Mouse (Mus musculus) embryonic stem cell, embryonic (primary cell): ENCODE measurements around the gene Il5.

ENCODE experiments used
- CTCF ChIA-PET, 4 experiments: fragments of 300-600 bp in 2 of 4; fragments of 350-600 bp in 2 of 4; sonication (Branson Sonifier 250); formaldehyde crosslinking; loops; one replicate each; lab custom pipeline; 2022; ENCODE audit warnings: inconsistent platforms in 2 of 4; lab: Charles Lee
- POLR2A ChIA-PET, 4 experiments: fragments of 300-600 bp in 2 of 4; fragments of 350-600 bp in 2 of 4; sonication (Branson Sonifier 250); formaldehyde crosslinking; loops; one replicate each; lab custom pipeline; 2022; ENCODE audit warnings: antibody characterized with exemption in 4 of 4, inconsistent platforms in 1 of 4; lab: Charles Lee

Gene Il5

GRCm38 (mm10) chr11:53734970-53735681 is 14.5 kb downstream of the Il5 start:
- CTCF ChIA-PET, result interaction anchor here (0.6 to 4.5 kb wide), 86 partner anchors 9 to 1106 kb away, joined by 3 to 41 read pairs (median 4); partner anchors contain the start of genes Gdf9 (in 2 of the 4), Gm12216 (in 2 of the 4), Gm9837 (in 2 of the 4) and Rad50 (in 2 of the 4)
- POLR2A ChIA-PET, result interaction anchor here in 3 of 4 experiments (0.5 to 1.8 kb wide), 12 partner anchors 9 to 702 kb away, joined by 3 to 11 read pairs (median 4); partner anchors contain the start of genes Rad50 (in 2 of the 3), Gm9837 (in 1 of the 3), Irf1 (in 1 of the 3) and Kif3a (in 1 of the 3)

GRCm38 (mm10) chr11:53735682-53736245 is 15.2 kb downstream of the Il5 start:
- ChIA-PET POLR2A (interaction anchor here in 3 of 4 experiments (0.6 to 1.8 kb wide), 10 partner anchors 8 to 702 kb away, joined by 3 to 11 read pairs (median 4); partner anchors contain the start of genes Rad50 (in 2 of the 3), Gm9837 (in 1 of the 3), Irf1 (in 1 of the 3) and Kif3a (in 1 of the 3)), CTCF (interaction anchor here (0.5 to 4.5 kb wide), 91 partner anchors 8 to 1107 kb away, joined by 3 to 41 read pairs (median 4); partner anchors contain the start of genes Gdf9 (in 2 of the 4), Gm12216 (in 2 of the 4), Irf1 (in 2 of the 4) and Rad50 (in 2 of the 4))

- ChIA-PET POLR2A (interaction anchor here in 3 of 4 experiments (0.6 to 1.3 kb wide), 14 partner anchors 22 to 317 kb away, joined by 3 to 7 read pairs (median 3); partner anchors contain the start of genes Rad50 (in 2 of the 3), Irf1 (in 1 of the 3) and Slc22a21 (in 1 of the 3)), CTCF (interaction anchor here (0.5 to 4.5 kb wide), 123 partner anchors 9 to 907 kb away, joined by 3 to 50 read pairs (median 4); partner anchors contain the start of genes Gm9837 (in 4 of the 4), Gm12216 (in 3 of the 4), Irf1 (in 2 of the 4) and Rad50 (in 2 of the 4))
Observed at GRCm38 (mm10) chr11:53736771-53737572, 16.4 kb downstream of the Il5 start.

GRCm38 (mm10) chr11:53737573-53737946 is 17.0 kb downstream of the Il5 start:
- ChIA-PET CTCF (interaction anchor here (0.6 to 4.5 kb wide), 115 partner anchors 9 to 557 kb away, joined by 3 to 50 read pairs (median 4); partner anchors contain the start of genes Gm9837 (in 4 of the 4), Gm12216 (in 3 of the 4), Irf1 (in 2 of the 4) and Rad50 (in 2 of the 4)), POLR2A (interaction anchor here in 3 of 4 experiments (0.6 to 1.3 kb wide), 13 partner anchors 21 to 243 kb away, joined by 3 to 7 read pairs (median 3); partner anchors contain the start of genes Rad50 (in 2 of the 3), Irf1 (in 1 of the 3) and Slc22a21 (in 1 of the 3))

- POLR2A ChIA-PET, result interaction anchor here in 2 of 4 experiments (0.9 to 1.2 kb wide), 7 partner anchors 19 to 116 kb away, joined by 3 to 5 read pairs (median 3); partner anchors contain the start of genes Gm12216 (in 1 of the 2) and Rad50 (in 1 of the 2)
- CTCF ChIA-PET, result interaction anchor here in 3 of 4 experiments (0.8 to 3.4 kb wide), 6 partner anchors 14 to 312 kb away, joined by 3 to 15 read pairs (median 6); no protein-coding TSS in a partner anchor
Observed at GRCm38 (mm10) chr11:53742353-53742752, 21.8 kb downstream of the Il5 start.

GRCm38 (mm10) chr11:53745260-53745659 is 24.7 kb downstream of the Il5 start:
- CTCF ChIA-PET, result interaction anchor here in 2 of 4 experiments (1.4 to 3.4 kb wide), 2 partner anchors 12 to 104 kb away, joined by 3 to 15 read pairs; no protein-coding TSS in a partner anchor
- POLR2A ChIA-PET, result interaction anchor here in 2 of 4 experiments (0.7 to 2.1 kb wide), 2 partner anchors 11 to 18 kb away, joined by 3 to 13 read pairs; no protein-coding TSS in a partner anchor

- CTCF ChIA-PET, result no interaction called here
- POLR2A ChIA-PET, result interaction anchor here in 1 of 4 experiments (0.6 kb wide), 1 partner anchor 32 kb away, joined by 5 read pairs; no protein-coding TSS in a partner anchor
Observed at GRCm38 (mm10) chr11:53747985-53748384, 27.4 kb downstream of the Il5 start.

GRCm38 (mm10) chr11:53748614-53749013 is 28.0 kb downstream of the Il5 start:
- ChIA-PET POLR2A (interaction anchor here in 2 of 4 experiments (0.9 to 1.6 kb wide), 4 partner anchors 14 to 108 kb away, joined by 3 to 6 read pairs (median 4); partner anchors contain the start of gene Irf1 (in 1 of the 2)), CTCF (interaction anchor here in 3 of 4 experiments (1.0 to 1.3 kb wide), 4 partner anchors 11 to 15 kb away, joined by 3 to 5 read pairs (median 3); no protein-coding TSS in a partner anchor)

GRCm38 (mm10) chr11:53749306-53749705 is 28.7 kb downstream of the Il5 start:
- POLR2A ChIA-PET, result interaction anchor here in 3 of 4 experiments (0.6 to 1.6 kb wide), 8 partner anchors 12 to 107 kb away, joined by 3 to 8 read pairs (median 4); partner anchors contain the start of genes Gm17334 (in 1 of the 3) and Irf1 (in 1 of the 3)
- CTCF ChIA-PET, result interaction anchor here (0.6 to 1.3 kb wide), 13 partner anchors 10 to 430 kb away, joined by 3 to 10 read pairs (median 4); partner anchors contain the start of gene Gm12216 (in 1 of the 4)

GRCm38 (mm10) chr11:53749716-53750352 is 29.2 kb downstream of the Il5 start:
- CTCF ChIA-PET, result interaction anchor here (0.6 to 1.3 kb wide), 13 partner anchors 10 to 429 kb away, joined by 3 to 10 read pairs (median 4); partner anchors contain the start of gene Gm12216 (in 1 of the 4)

GRCm38 (mm10) chr11:53755011-53755595 is 34.5 kb downstream of the Il5 start:
- ChIA-PET POLR2A (interaction anchor here in 3 of 4 experiments (0.5 to 7.4 kb wide), 9 partner anchors 8 to 642 kb away, joined by 3 to 38 read pairs (median 4); partner anchors contain the start of gene Irf1 (in 2 of the 3)), CTCF (interaction anchor here in 3 of 4 experiments (0.6 to 1.8 kb wide), 7 partner anchors 18 to 95 kb away, joined by 3 to 8 read pairs (median 5); no protein-coding TSS in a partner anchor)

More at GRCm38 (mm10) chr11:53749716-53750352, 29.2 kb downstream of the Il5 start:
- POLR2A ChIA-PET, result interaction anchor here in 3 of 4 experiments (0.6 to 1.6 kb wide), 9 partner anchors 11 to 107 kb away, joined by 3 to 8 read pairs (median 4); partner anchors contain the start of genes Gm17334 (in 1 of the 3) and Irf1 (in 1 of the 3)

GRCm38 (mm10) chr11:53757612-53758011 is 37.0 kb downstream of the Il5 start:
- ChIA-PET CTCF (interaction anchor here (0.5 to 4.5 kb wide), 24 partner anchors 9 to 332 kb away, joined by 3 to 39 read pairs (median 5); partner anchors contain the start of genes Gm12216 (in 1 of the 4), Irf1 (in 1 of the 4) and Slc22a21 (in 1 of the 4)), POLR2A (interaction anchor here in 3 of 4 experiments (0.5 to 7.4 kb wide), 12 partner anchors 11 to 284 kb away, joined by 3 to 38 read pairs (median 5); partner anchors contain the start of gene Irf1 (in 3 of the 3))

- CTCF ChIA-PET, result interaction anchor here (0.5 to 4.5 kb wide), 25 partner anchors 9 to 331 kb away, joined by 3 to 39 read pairs (median 5); partner anchors contain the start of genes Gm12216 (in 1 of the 4), Irf1 (in 1 of the 4) and Slc22a21 (in 1 of the 4)
- POLR2A ChIA-PET, result interaction anchor here in 3 of 4 experiments (0.5 to 7.4 kb wide), 16 partner anchors 11 to 283 kb away, joined by 3 to 38 read pairs (median 4); partner anchors contain the start of gene Irf1 (in 3 of the 3)
Observed at GRCm38 (mm10) chr11:53758033-53758432, 37.4 kb downstream of the Il5 start.

GRCm38 (mm10) chr11:53758791-53759351 is 38.3 kb downstream of the Il5 start:
- CTCF ChIA-PET, result interaction anchor here (0.6 to 4.5 kb wide), 24 partner anchors 8 to 1129 kb away, joined by 3 to 39 read pairs (median 4); partner anchors contain the start of genes Rad50 (in 2 of the 4), Irf1 (in 1 of the 4) and Slc22a21 (in 1 of the 4)

More at GRCm38 (mm10) chr11:53758791-53759351, 38.3 kb downstream of the Il5 start:
- POLR2A ChIA-PET, result interaction anchor here in 3 of 4 experiments (0.6 to 7.4 kb wide), 23 partner anchors 10 to 91 kb away, joined by 3 to 38 read pairs (median 3); partner anchors contain the start of gene Irf1 (in 2 of the 3)
